Comparison of ENCODE assay signal across 18 mouse cellular contexts in the genomic region with DNA sequence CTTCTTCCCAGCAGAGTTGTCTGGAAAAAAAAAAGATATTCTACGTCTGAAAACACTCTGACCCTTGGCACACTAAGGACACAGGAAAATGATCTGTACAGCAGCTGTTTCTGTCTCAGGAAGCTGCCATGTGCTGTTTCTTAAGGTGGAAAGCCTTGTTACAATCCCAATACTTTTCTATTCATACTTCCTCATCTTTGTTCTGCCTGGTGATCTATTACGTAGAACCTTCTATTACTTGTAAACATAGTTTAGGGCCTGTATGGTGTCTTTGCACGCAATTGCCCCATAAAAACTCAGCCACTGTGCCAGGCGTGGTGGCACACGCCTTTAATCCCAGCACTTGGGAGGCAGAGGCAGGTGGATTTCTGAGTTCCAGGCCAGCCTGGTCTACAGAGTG. TPM values are rescaled to one million over a fixed set of nuclear protein-coding genes. Genes with fewer than 3 reads are reported as not detected.
DNase-seq lines count a peak whose midpoint lies in the region; ATAC-seq and TF ChIP-seq lines count a peak whose summit lies in the region.
"Had no signal": no experiment of that assay in that cellular context is flagged by ENCODE, and none has a peak within 500 bp of the region (broad histone marks: within the 10 kb centered on the region; RNA-seq: fewer than 3 reads in every experiment).

No protein-coding gene starts in this region.

- no peaks in the 10 kb centered on the region for H3K27me3 ChIP-seq in heart, embryonic 10.5 days (ENCODE audit: insufficient read depth, poor library complexity, severe bottlenecking)
- H3K27me3 ChIP-seq in liver, postnatal 0 days (ENCODE audit: insufficient read depth, low read length): no peaks in the 10 kb centered on the region
- no peaks in the 10 kb centered on the region for H3K27me3 ChIP-seq in liver, embryonic 11.5 days (replicated peaks; ENCODE audit: control insufficient read depth, insufficient read depth, low read length)
- no peaks in the 10 kb centered on the region for H3K27me3 ChIP-seq in heart, embryonic 16.5 days (ENCODE audit: control insufficient read depth, insufficient read depth, low read length)
- H3K27me3 ChIP-seq: embryonic facial prominence, embryonic 15.5 days; forebrain, embryonic 15.5 days; hindbrain, embryonic 13.5 days; limb, embryonic 12.5 days; lung, embryonic 15.5 days; neural tube, embryonic 13.5 days had no signal

- WGBS in heart, embryonic 10.5 days: 83% methylated on average over 5 of the region's 5 CpGs
- 63% methylated on average over 5 of the region's 5 CpGs for WGBS in liver, postnatal 0 days (ENCODE audit: insufficient replicate concordance)
- WGBS in liver, embryonic 11.5 days: 74% methylated on average over 5 of the region's 5 CpGs
- WGBS in heart, embryonic 16.5 days: 77% methylated on average over 5 of the region's 5 CpGs

- no peak for ATAC-seq in liver, postnatal 0 days
- ATAC-seq in liver, embryonic 11.5 days (replicated peaks; ENCODE audit: low FRiP score): no peak
- no peak for ATAC-seq in heart, embryonic 16.5 days (replicated peaks; ENCODE audit: extremely low read depth, insufficient read depth, low FRiP score)
- ATAC-seq: forebrain, embryonic 15.5 days; midbrain, embryonic 16.5 days had no signal

- 0 out of 2 replicates have a peak, but pooled peaks cover 6% of the 10 kb centered on the region for H3K4me1 ChIP-seq in heart, embryonic 10.5 days
- peaks cover 4% of the 10 kb centered on the region; the same call in 1 of the 2 replicates for H3K4me1 ChIP-seq in liver, postnatal 0 days (ENCODE audit: insufficient read depth)
- no peaks in the 10 kb centered on the region for H3K4me1 ChIP-seq in liver, embryonic 11.5 days (replicated peaks; ENCODE audit: control insufficient read depth, insufficient read depth, low read length)
- H3K4me1 ChIP-seq in heart, embryonic 16.5 days (ENCODE audit: control insufficient read depth, insufficient read depth, low read length): peaks cover 5% of the 10 kb centered on the region; the same call in 1 of the 2 replicates
- H3K4me1 ChIP-seq: embryonic facial prominence, embryonic 15.5 days; forebrain, embryonic 15.5 days; hindbrain, embryonic 13.5 days; limb, embryonic 12.5 days; lung, embryonic 15.5 days; midbrain, embryonic 10.5 days; neural tube, embryonic 13.5 days had no signal

- TF ChIP-seq CTCF in liver, postnatal 0 days (IDR thresholded peaks at IDR 0.05; ENCODE audit: low read depth): no peak

- H3K9ac ChIP-seq in liver, postnatal 0 days (replicated peaks): no peak overlapping the region
- H3K9ac ChIP-seq in liver, embryonic 11.5 days (ENCODE audit: low read depth, low read length): no peak overlapping the region
- H3K9ac ChIP-seq in heart, embryonic 16.5 days (ENCODE audit: low read length): no peak overlapping the region
- H3K9ac ChIP-seq: embryonic facial prominence, embryonic 15.5 days; forebrain, embryonic 15.5 days; hindbrain, embryonic 13.5 days; limb, embryonic 12.5 days; liver, embryonic 14.5 days; lung, embryonic 15.5 days; neural tube, embryonic 13.5 days had no signal

- no peak for TF ChIP-seq EP300 in liver, postnatal 0 days (IDR thresholded peaks at IDR 0.05; ENCODE audit: low read depth)

- no peaks in the 10 kb centered on the region for H3K36me3 ChIP-seq in heart, embryonic 10.5 days
- H3K36me3 ChIP-seq in liver, postnatal 0 days (replicated peaks; ENCODE audit: insufficient read depth, low read length): no peaks in the 10 kb centered on the region
- no peaks in the 10 kb centered on the region for H3K36me3 ChIP-seq in liver, embryonic 11.5 days (ENCODE audit: control insufficient read depth, insufficient read depth, low read length)
- no peaks in the 10 kb centered on the region for H3K36me3 ChIP-seq in heart, embryonic 16.5 days (ENCODE audit: control insufficient read depth, insufficient read depth)
- H3K36me3 ChIP-seq: embryonic facial prominence, embryonic 15.5 days; forebrain, embryonic 15.5 days; hindbrain, embryonic 13.5 days; limb, embryonic 12.5 days; lung, embryonic 15.5 days; midbrain, embryonic 10.5 days; neural tube, embryonic 13.5 days had no signal

- peak; percentile 15 for DNase-seq in heart, adult 8-10 months (ENCODE audit: low spot score)
- no peak for DNase-seq in heart, embryonic 10.5 days (ENCODE audit: low spot score)
- DNase-seq in liver, postnatal 0 days: no peak
- no peak for DNase-seq in liver, embryonic 11.5 days (ENCODE audit: low spot score)
- DNase-seq in layer of hippocampus, postnatal 36 days: no peak
- DNase-seq in urinary bladder, postnatal 10 days (ENCODE audit: low spot score): no peak

- no peak overlapping the region for H3K27ac ChIP-seq in heart, embryonic 10.5 days
- H3K27ac ChIP-seq in liver, postnatal 0 days (ENCODE audit: low read depth): peak overlapping the region; percentile 76
- H3K27ac ChIP-seq in liver, embryonic 11.5 days (ENCODE audit: low read depth, low read length): no peak overlapping the region
- H3K27ac ChIP-seq in heart, embryonic 16.5 days (ENCODE audit: low read length): peak overlapping the region; percentile 52
- H3K27ac ChIP-seq: embryonic facial prominence, embryonic 15.5 days; forebrain, embryonic 15.5 days; hindbrain, embryonic 13.5 days; limb, embryonic 12.5 days; liver, embryonic 14.5 days; lung, embryonic 15.5 days; macrophage; midbrain, embryonic 10.5 days; neural tube, embryonic 13.5 days had no signal

- no peaks in the 10 kb centered on the region for H3K9me3 ChIP-seq in heart, embryonic 10.5 days
- H3K9me3 ChIP-seq in liver, postnatal 0 days (ENCODE audit: low read length): no peaks in the 10 kb centered on the region
- no peaks in the 10 kb centered on the region for H3K9me3 ChIP-seq in liver, embryonic 11.5 days (ENCODE audit: control insufficient read depth, low read length)
- no peaks in the 10 kb centered on the region for H3K9me3 ChIP-seq in heart, embryonic 16.5 days (replicated peaks; ENCODE audit: control insufficient read depth, low read length)
- H3K9me3 ChIP-seq: embryonic facial prominence, embryonic 15.5 days; forebrain, embryonic 15.5 days; hindbrain, embryonic 13.5 days; lung, embryonic 15.5 days; midbrain, embryonic 10.5 days; neural tube, embryonic 13.5 days had no signal

- H3K4me3 ChIP-seq in heart, embryonic 10.5 days: no peak overlapping the region
- H3K4me3 ChIP-seq in liver, postnatal 0 days (ENCODE audit: low read depth, low read length): no peak overlapping the region
- H3K4me3 ChIP-seq in liver, embryonic 11.5 days (ENCODE audit: low read depth, low read length): no peak overlapping the region
- no peak overlapping the region for H3K4me3 ChIP-seq in heart, embryonic 16.5 days (ENCODE audit: low read length)
- H3K4me3 ChIP-seq: embryonic facial prominence, embryonic 15.5 days; forebrain, embryonic 15.5 days; hindbrain, embryonic 13.5 days; limb, embryonic 12.5 days; lung, embryonic 15.5 days; midbrain, embryonic 10.5 days; myocyte; neural tube, embryonic 13.5 days had no signal

- no peak overlapping the region for H3K4me2 ChIP-seq in liver, postnatal 0 days (ENCODE audit: low read depth, low read length)
- no peak overlapping the region for H3K4me2 ChIP-seq in liver, embryonic 11.5 days
- H3K4me2 ChIP-seq in heart, embryonic 16.5 days (ENCODE audit: low read depth, low read length): no peak overlapping the region
- H3K4me2 ChIP-seq: embryonic facial prominence, embryonic 15.5 days; forebrain, embryonic 15.5 days; hindbrain, embryonic 13.5 days; limb, embryonic 12.5 days; lung, embryonic 15.5 days; neural tube, embryonic 13.5 days had no signal

RNA-seq across cellular contexts. Expression of gene Sppl2a, which starts 17.4 kb away (rescaled TPM):
- total RNA-seq in heart, adult 8-10 months (2022): 10 to 100 TPM; 47.5 to 59.2 (median 53.3) TPM
- polyA plus RNA-seq in heart, embryonic 10.5 days (2016; fragmentation: Nextera tagmentation; extraction: Ambion mirVana): 28.6 and 33.6 TPM in 2 replicates
- 40.5 and 43.4 TPM in 2 replicates for polyA plus RNA-seq in liver, postnatal 0 days (2015; fragmentation: Nextera tagmentation; extraction: Ambion mirVana)
- polyA plus RNA-seq in liver, embryonic 11.5 days (2014; fragmentation: Nextera tagmentation; extraction: Ambion mirVana): 33.1 and 37.9 TPM in 2 replicates
- 41.5 and 43.6 TPM in 2 replicates for polyA plus RNA-seq in heart, embryonic 16.5 days (2015; fragmentation: Nextera tagmentation; extraction: Ambion mirVana)
- total RNA-seq in layer of hippocampus, postnatal 36 days (2021): 10 to 100 TPM; 30.2 to 35.2 TPM

RNA-seq across cellular contexts. Expression of gene Ap4e1, which starts 58.1 kb away (rescaled TPM):
- total RNA-seq in heart, adult 8-10 months (2022): 1 to 10 TPM; 5.1 to 5.9 (median 5.7) TPM
- polyA plus RNA-seq in heart, embryonic 10.5 days (2016; fragmentation: Nextera tagmentation; extraction: Ambion mirVana): 11.3 and 12.5 TPM in 2 replicates
- 1.5 and 1.9 TPM in 2 replicates for polyA plus RNA-seq in liver, postnatal 0 days (2015; fragmentation: Nextera tagmentation; extraction: Ambion mirVana)
- polyA plus RNA-seq in liver, embryonic 11.5 days (2014; fragmentation: Nextera tagmentation; extraction: Ambion mirVana): 13.3 and 13.9 TPM in 2 replicates
- 8.1 and 9.2 TPM in 2 replicates for polyA plus RNA-seq in heart, embryonic 16.5 days (2015; fragmentation: Nextera tagmentation; extraction: Ambion mirVana)
- 10 to 100 TPM; 12.4 to 12.9 TPM for total RNA-seq in layer of hippocampus, postnatal 36 days (2021)

Comparison
In these comparisons a context has a peak if more than half of its experiments do, and no peak if none do; other contexts are left out.
1. H3K27ac ChIP-seq: peak in liver, postnatal 0 days (single experiment) and heart, embryonic 16.5 days (single experiment); none in heart, embryonic 10.5 days (single experiment) and liver, embryonic 11.5 days (single experiment).